Mouse (Mus musculus) small intestine, adult 2 months (tissue): ENCODE data around the gene Gm13889. TPM values are rescaled to one million over a fixed set of nuclear protein-coding genes. Genes with fewer than 3 reads are reported as not detected.
A peak's percentile ranks its signal among the peaks of the same experiment; 100 is the strongest.

Source experiments
- H3K27ac ChIP-seq: fragments of 200-500 bp; 2 replicates; pipeline ENCODE4 v1.5.1; 2012; ENCODE audit warnings: low read depth, low read length, control low read depth, inconsistent platforms; ENCODE audit not compliant: insufficient read depth
- H3K27me3 ChIP-seq: fragments of 200-500 bp; 2 replicates; pipeline ENCODE4 v1.6.1; 2012; ENCODE audit warnings: mild to moderate bottlenecking, moderate library complexity, low read length, inconsistent platforms; ENCODE audit not compliant: control insufficient read depth, insufficient read depth
- H3K36me3 ChIP-seq: fragments of 200-500 bp; 2 replicates; pipeline ENCODE4 v1.6.1; 2012; ENCODE audit warnings: mild to moderate bottlenecking, low read length, control low read depth, inconsistent platforms; ENCODE audit not compliant: control insufficient read depth, insufficient read depth
- H3K4me1 ChIP-seq: fragments of 200-500 bp; 2 replicates; pipeline ENCODE4 v1.6.1; 2012; ENCODE audit warnings: low read length, inconsistent platforms, mixed read lengths; ENCODE audit not compliant: control insufficient read depth, insufficient read depth, insufficient read length
- H3K4me3 ChIP-seq: fragments of 200-500 bp; 2 replicates; pipeline ENCODE4 v1.5.1; 2012; ENCODE audit warnings: low read depth, mild to moderate bottlenecking, control low read depth, inconsistent platforms, low read length, moderate library complexity
- CTCF ChIP-seq: fragments of 200-500 bp; IDR thresholded peaks from 2 replicates; pipeline ENCODE4 v1.5.1; 2012; ENCODE audit warnings: low read depth, mild to moderate bottlenecking, control low read depth, inconsistent platforms, low read length, moderate library complexity, mixed read lengths; ENCODE audit not compliant: insufficient replicate concordance, insufficient read length; ENCODE audit errors: extremely low read depth
- POLR2A ChIP-seq: fragments of 200-500 bp; IDR thresholded peaks from 2 replicates; pipeline ENCODE4 v1.6.1; 2012; ENCODE audit warnings: low read depth, mild to moderate bottlenecking, control low read depth, inconsistent platforms, low read length, moderate library complexity
- WGBS: fragments of 180-500 bp; shearing (Covaris S2); methylation state at CpG from one replicate; pipeline ENCODE4 v1.1.7; 2018; 5-methylcytosine and 5-hydroxymethylcytosine counted together
- polyA plus RNA-seq: library from polyadenylated mRNA; depleted of rRNA; stranded (reverse); fragments of >200 nt; gene quantifications from 2 replicates; pipeline ENCODE4 v1.2.3, GENCODE M21; 2012

Gm13889 gene
- polyA plus RNA-seq, 1 experiment, result 49.5 TPM

DNA sequence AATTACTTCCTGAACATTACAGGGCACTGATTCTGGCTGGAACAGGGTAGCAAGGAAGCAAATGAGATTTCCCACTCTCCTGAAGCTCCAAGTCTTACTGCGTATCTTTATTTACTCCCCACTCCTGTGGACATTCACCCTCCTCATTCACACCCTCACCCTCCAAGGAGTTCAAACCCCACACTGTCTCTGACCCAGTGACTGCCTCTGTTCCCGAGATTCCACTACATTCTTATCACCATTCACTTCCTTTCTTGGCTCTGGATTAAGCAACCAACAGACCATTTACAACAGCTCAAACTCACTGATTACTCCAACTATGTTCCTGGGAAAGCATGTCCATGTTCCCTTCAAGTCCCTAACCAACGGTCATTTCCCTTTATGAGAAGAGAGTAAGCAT is 34.3 kb upstream of the Gm13889 start:
- no peak overlapping the region for H3K4me3 ChIP-seq
- WGBS, result 50% methylated on average over 3 of the region's 3 CpGs
- H3K27me3 ChIP-seq, result no peaks in the 10 kb centered on the region
- H3K36me3 ChIP-seq, result peaks cover 56% of the 10 kb centered on the region
- TF ChIP-seq CTCF (no peak), POLR2A (no peak)
- H3K4me1 ChIP-seq, result no peaks in the 10 kb centered on the region
- no peak overlapping the region for H3K27ac ChIP-seq

DNA sequence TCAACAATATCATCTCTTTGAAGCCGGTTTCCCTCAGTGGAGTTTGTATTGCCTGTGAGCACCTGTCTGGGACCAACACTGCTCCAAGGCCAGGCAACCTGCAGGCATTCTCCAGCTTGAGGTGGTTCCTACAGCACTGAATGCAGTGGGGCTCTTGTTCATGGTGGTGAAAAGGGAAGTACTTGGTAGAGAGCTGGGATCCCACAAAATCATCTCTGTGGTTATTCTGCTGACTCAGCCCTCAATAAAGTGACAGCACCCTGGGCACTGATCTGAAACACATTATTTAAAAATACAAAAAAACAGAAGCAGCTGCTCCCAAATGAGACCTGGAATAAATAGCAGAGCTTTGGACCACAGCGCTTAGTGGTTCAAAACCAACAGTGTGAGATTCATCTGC is 31.4 kb upstream of the Gm13889 start:
- H3K27ac ChIP-seq, result no peak overlapping the region
- WGBS, result 86% methylated on average over 2 of the region's 2 CpGs
- H3K36me3 ChIP-seq, result peaks cover 44% of the 10 kb centered on the region
- no peaks in the 10 kb centered on the region for H3K27me3 ChIP-seq
- no peak overlapping the region for H3K4me3 ChIP-seq
- TF ChIP-seq POLR2A (no peak), CTCF (no peak)
- H3K4me1 ChIP-seq, result no peaks in the 10 kb centered on the region

GRCm38 (mm10) chr2:93982457-93983235 is 25.6 kb upstream of the Gm13889 start:
- TF ChIP-seq POLR2A, result no peak
- no peak for TF ChIP-seq CTCF
- no peak overlapping the region for H3K4me3 ChIP-seq
- H3K27ac ChIP-seq, result peak overlapping the region; percentile 61
- H3K4me1 ChIP-seq, result no peaks in the 10 kb centered on the region; the same call in 1 of the 2 replicates
- 66% methylated on average over 4 of the region's 4 CpGs for WGBS
- H3K36me3 ChIP-seq, result peaks cover 40% of the 10 kb centered on the region
- H3K27me3 ChIP-seq, result no peaks in the 10 kb centered on the region

- 69% methylated on average over 7 of the region's 7 CpGs for WGBS
- H3K27ac ChIP-seq, result peak overlapping the region; percentile 12; the same call in 1 of the 2 replicates
These were observed 22.5 kb upstream of the Gm13889 start for GRCm38 (mm10) chr2:93979249-93980120.

GRCm38 (mm10) chr2:93976436-93977252 is 19.6 kb upstream of the Gm13889 start:
- peak overlapping the region; percentile 10 for H3K27ac ChIP-seq
- H3K27me3 ChIP-seq, result no peaks in the 10 kb centered on the region
- WGBS, result 2% methylated on average over 37 of the region's 37 CpGs
- peaks cover 17% of the 10 kb centered on the region for H3K36me3 ChIP-seq
- peak overlapping the region; percentile 54 for H3K4me3 ChIP-seq
- TF ChIP-seq CTCF, result peak; percentile 14; the same call in 1 of the 2 replicates
- no peak for TF ChIP-seq POLR2A
- H3K4me1 ChIP-seq, result peaks cover 8% of the 10 kb centered on the region

More at GRCm38 (mm10) chr2:93979249-93980120, 22.5 kb upstream of the Gm13889 start:
- H3K36me3 ChIP-seq, result peaks cover 28% of the 10 kb centered on the region
- H3K4me1 ChIP-seq, result peaks cover 8% of the 10 kb centered on the region
- no peak overlapping the region for H3K4me3 ChIP-seq
- no peak for TF ChIP-seq POLR2A
- TF ChIP-seq CTCF, result no peak
- no peaks in the 10 kb centered on the region for H3K27me3 ChIP-seq

DNA sequence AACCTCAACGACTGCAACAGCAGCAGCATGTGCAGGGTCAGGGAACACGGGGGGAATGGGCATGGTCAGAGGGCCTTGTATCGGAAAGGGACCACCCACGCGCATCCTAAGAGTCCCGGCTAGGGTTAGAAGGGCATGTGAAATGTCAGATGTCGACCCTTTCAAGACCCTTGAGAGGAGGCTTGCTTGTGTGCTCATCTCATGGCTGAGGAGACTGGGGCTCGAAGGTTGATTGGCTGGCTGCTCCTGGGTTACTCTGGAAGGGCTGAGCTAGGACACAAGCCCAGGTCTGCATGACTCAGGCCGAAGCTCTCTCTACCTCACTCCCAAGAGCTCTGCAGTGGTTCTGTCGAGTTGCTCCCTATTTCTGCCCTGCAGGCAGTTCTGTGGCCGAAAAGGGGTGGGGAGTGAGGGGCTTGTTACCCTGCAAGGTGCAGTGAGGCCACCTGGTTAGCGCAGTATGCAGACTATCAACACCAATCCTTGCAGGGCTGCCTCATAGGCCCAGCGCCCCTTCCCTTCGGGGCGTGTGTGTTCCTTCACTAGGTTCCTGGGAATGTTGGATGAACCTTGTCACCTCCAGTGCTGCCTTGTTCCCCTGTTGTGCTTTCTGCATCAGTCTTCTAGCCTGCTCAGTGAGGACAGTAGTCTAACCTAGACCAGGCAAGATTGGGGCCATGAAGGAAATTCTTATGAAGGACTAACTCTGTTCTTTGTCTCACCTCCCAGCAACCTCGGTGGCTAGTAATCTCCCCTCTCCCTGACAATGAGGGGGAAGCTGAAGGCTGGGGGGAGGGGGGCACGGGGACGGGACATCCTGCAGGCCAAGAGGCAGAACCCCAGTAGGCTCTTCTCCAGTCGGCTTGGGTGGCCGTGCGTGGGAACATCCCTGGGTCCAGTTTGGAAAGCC is 18.8 kb upstream of the Gm13889 start:
- H3K36me3 ChIP-seq, result peaks cover 9% of the 10 kb centered on the region; the same call in 1 of the 2 replicates
- H3K27ac ChIP-seq, result peak overlapping the region; percentile 10
- peak overlapping the region; percentile 54 for H3K4me3 ChIP-seq
- TF ChIP-seq CTCF (no peak), POLR2A (no peak)
- peaks cover 8% of the 10 kb centered on the region for H3K4me1 ChIP-seq
- 43% methylated on average over 21 of the region's 21 CpGs for WGBS
- no peaks in the 10 kb centered on the region for H3K27me3 ChIP-seq
